Mouse (Mus musculus): ENCODE measurements around the gene Polr2c. TPM values are rescaled to one million over a fixed set of nuclear protein-coding genes. Genes with fewer than 3 reads are reported as not detected.
"Not testable (repeated sequence)": the region's sequence is repeated elsewhere in the genome, so short reads cannot be mapped to it uniquely, and the experiment has no call there.

Gene Polr2c
- total RNA-seq (2021): 10 to 100 TPM; 48.8 to 54.0 TPM
- long read RNA-seq, experiment 1, transcript Polr2c-201 (9 exons, 1,580 nt): major isoform, 90 of 121 reads
- long read RNA-seq, experiment 1, partial matches to known transcripts: 1 of 121 reads
- long read RNA-seq, experiment 1, other reads (novel, unspliced or antisense): 28 of 121 reads
- long read RNA-seq, experiment 2, transcript Polr2c-201 (9 exons, 1,580 nt): major isoform, 84 of 111 reads
- long read RNA-seq, experiment 2, partial matches to known transcripts: 0 of 111 reads
- long read RNA-seq, experiment 2, other reads (novel, unspliced or antisense): 27 of 111 reads

DNA sequence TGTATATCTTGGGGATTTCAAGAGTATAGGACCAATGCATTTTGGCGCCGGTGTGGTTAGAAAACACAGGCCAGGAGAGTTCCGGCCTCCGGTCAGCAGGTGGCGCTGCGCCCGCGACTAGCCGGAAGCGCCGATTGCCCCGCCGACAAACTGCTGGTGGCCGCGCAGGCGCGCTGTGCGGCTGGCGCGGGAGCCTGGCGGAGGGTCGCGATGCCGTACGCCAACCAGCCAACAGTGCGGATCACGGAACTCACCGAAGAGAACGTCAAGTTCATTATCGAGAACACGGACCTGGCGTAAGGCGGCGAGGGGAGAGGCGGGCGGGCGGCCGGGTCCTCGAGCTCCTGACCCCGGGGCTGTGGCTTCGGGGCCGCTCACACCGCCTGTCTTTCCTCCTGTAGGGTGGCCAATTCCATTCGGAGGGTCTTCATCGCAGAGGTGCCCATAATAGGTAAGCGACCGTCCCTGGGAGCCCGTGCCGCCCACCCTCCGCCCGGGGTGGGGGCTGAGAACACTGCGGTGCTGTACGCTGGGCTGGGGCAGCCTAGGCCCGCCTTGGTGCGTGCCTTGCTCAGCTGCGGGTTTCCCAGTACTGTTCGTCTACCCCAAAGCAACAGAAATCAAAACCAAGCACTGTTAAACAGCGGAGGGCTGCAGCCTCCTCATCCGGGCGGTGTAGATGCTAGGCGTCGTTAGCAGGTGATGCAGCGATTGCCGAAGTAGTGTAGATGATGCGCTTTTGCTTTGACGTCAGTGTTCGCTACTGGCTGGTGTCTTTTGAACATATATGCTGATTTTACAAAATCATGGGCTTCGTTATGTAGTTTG is at the start of gene Polr2c:
TSS of gene Polr2c (plus strand) at position 105 of the 828 bp plus-strand sequence.
- peak; percentile 88 to 90 for DNase-seq (ENCODE audit: low spot score in 2 of 2)

GRCm38 (mm10) chr8:94807506-94807905 is 49.7 kb upstream of the Polr2c start:
- no peak for DNase-seq (ENCODE audit: low spot score in 2 of 2)

DNA sequence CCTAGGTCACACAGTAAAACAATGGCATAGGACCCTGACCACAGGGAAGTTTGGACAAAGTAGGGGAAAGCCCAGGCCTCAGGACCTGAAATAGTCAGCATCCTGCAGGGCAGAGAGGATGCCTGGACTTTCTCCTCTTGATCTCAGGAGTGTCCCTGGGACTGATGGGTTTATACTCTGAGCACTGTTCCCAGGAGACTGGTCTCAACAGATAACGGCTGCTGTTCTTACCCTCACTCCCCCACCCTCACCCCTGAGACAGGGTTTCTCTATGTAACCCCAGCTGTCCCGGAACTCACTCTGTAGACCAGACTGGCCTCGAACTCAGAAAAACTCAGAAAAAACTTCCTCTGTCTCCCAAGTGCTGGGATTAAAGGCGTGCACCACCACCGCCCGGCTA is 48.9 kb upstream of the Polr2c start:
- DNase-seq (ENCODE audit: low spot score in 2 of 2): no peak

DNA sequence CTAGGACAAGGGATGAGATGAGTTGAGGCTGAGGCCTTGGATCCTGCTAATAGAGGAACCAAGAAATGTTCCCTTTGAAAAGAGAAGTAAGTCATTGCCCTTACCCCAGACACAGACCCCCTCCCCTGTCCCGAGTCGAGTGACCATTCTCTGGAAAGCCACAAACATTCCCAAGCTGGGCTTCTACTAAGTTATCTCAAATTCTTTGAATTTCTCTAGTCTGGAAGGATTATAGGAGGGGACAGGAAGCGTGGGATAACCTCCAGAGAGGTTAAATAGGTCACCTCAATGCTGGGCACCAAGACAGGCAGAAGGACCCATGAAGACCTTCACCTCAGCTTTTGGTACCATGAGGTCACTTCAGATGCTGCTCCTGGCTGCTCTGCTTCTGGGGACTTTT is 47.1 kb upstream of the Polr2c start, which contains the start of gene Ccl17:
TSS of gene Ccl17 (plus strand) at position 301 of the 400 bp plus-strand sequence.
- no peak for DNase-seq (ENCODE audit: low spot score in 2 of 2)

- DNase-seq (ENCODE audit: low spot score in 2 of 2): no peak
Observed at GRCm38 (mm10) chr8:94810855-94811254, 46.4 kb upstream of the Polr2c start.

DNA sequence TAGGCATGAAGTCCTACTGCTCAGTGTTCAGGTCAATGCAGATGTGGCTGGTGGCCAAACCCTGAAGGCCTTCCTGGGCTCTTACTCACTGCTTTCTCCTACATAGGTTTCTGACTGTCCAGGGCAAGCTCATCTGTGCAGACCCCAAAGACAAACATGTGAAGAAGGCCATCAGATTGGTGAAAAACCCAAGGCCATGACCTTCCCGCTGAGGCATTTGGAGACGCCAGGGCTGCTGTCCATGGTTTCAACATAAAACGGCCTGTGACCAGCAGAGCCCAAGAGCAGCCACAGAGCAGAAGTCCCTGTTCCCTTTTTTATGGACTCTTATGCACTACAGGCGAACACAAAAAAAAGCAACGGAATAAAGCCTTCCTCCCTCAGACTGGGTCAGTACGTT is 45.6 kb upstream of the Polr2c start:
- no peak for DNase-seq (ENCODE audit: low spot score in 2 of 2)

GRCm38 (mm10) chr8:94812645-94813098 is 44.6 kb upstream of the Polr2c start:
- DNase-seq (ENCODE audit: low spot score in 2 of 2): peak; percentile 59 to 78

- DNase-seq (ENCODE audit: low spot score in 2 of 2): no peak
Observed at GRCm38 (mm10) chr8:94814556-94814955, 42.7 kb upstream of the Polr2c start.

DNA sequence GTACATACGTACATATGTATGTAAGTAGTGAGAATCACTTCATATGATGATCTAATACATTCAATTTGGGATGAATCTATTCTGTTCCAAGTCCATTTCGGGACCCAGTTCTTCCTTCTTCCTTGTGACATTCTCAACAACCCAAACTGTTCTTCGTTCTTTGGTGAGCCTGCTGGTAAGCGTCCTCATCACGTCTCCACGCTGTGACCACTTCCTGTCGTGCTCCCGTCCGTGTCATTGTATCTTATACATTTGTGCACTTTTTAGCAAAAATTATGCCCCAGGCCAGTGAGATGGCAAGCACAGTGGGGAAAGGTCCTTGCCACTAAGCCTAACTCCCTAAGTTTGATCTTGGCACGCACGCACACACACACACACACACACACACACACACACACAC is 39.3 kb upstream of the Polr2c start:
- DNase-seq (ENCODE audit: low spot score in 2 of 2): no peak

- DNase-seq (ENCODE audit: low spot score in 2 of 2): no peak
Observed at GRCm38 (mm10) chr8:94819671-94820179, 37.5 kb upstream of the Polr2c start.

- no peak for DNase-seq (ENCODE audit: low spot score in 2 of 2)
Observed at GRCm38 (mm10) chr8:94820553-94820952, 36.7 kb upstream of the Polr2c start.

GRCm38 (mm10) chr8:94821381-94821780 is 35.9 kb upstream of the Polr2c start:
- no peak for DNase-seq (ENCODE audit: low spot score in 2 of 2)

DNA sequence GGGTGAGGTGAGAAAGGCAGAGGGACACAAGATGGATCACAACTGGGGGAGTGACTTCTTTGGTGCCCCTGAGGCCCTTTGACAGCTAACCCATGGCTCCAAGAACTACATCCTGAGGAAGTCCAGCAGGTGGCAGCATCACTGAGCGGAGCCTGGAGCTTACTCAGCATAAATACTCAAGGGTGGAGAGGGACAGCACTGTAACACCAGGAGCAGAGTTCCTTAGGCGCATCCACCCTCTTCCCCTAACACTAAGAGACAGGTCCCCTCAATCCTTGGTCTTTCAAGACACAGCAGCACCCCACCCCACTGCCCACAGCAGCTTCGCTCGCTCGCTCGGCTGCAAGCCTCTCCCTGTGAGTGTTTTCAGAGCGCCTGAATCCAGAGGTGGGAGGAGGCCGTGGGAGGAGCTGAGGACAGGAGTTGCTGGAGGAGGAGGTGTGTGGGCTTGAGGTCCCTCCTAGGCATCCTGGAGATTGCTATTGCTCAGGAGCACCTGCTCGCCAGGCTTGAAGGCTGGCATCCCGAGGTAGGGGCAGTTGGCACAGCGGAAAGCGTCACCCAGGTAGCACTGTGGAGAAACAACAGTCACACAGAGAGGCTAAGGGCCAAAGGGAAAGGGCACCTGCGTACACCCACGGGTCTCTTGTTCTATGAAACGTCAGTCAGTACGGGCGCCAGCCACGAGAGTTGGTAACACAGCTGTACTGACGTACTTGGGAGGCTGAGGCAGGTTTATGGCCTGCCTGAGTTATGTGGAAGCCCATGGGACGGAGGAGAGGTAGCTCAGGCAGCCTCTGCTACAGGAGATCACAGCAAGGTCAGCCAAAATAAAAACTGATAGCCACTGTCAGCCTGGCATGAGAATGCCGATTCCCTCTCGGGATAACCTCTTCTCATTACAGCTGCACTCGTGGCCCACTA is 34.4 kb upstream of the Polr2c start:
- peak in 1 of 2 experiments; percentile 48 for DNase-seq (ENCODE audit: low spot score in 2 of 2)

DNA sequence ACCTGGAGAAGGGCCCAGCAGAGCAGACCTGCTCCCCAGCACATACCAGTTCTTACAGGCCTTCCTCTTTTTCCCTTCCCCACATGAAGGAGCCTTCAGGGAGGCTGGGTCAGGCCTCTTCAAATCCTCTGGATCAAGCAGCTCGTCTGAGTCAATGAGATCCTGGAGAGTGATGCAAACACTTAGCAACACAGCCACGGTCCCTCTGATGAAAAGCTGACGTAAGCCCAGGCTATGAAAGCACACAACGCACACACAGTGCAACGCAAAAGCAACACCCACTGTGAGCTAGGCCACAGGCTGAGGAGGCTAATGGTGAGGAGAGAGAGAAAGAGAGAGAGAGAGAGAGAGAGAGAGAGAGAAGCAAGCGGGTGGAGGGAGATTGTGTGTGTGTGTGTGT is 32.1 kb upstream of the Polr2c start:
- DNase-seq (ENCODE audit: low spot score in 2 of 2): no peak

GRCm38 (mm10) chr8:94826210-94826609 is 31.0 kb upstream of the Polr2c start:
- no peak for DNase-seq (ENCODE audit: low spot score in 2 of 2)

GRCm38 (mm10) chr8:94828284-94828683 is 29.0 kb upstream of the Polr2c start:
- DNase-seq (ENCODE audit: low spot score in 2 of 2): no peak

DNA sequence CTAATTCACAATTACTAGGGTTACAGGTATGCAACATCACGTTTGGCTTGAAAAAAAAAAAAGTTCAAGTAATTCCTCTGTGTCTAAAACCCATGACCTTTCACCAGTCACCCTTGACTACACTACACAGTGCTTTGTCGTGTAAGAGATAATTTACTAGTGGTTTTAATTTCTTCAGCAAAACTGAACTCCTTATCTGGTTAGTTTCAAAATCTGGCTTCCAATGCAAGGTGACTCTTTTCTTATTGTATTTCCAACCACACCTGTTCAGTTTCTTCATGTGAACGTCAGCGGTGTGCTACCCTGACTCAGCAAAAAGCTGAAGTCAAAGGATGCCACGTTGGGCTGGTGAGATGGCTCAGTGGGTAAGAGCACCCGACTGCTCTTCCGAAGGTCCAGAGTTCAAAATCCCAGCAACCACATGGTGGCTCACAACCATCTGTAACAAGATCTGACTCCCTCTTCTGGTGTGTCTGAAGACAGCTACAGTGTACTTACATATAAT is 23.3 kb upstream of the Polr2c start:
- not testable (repeated sequence) for DNase-seq (ENCODE audit: low spot score in 2 of 2)

GRCm38 (mm10) chr8:94835751-94836150 is 21.5 kb upstream of the Polr2c start:
- not testable (repeated sequence) for DNase-seq (ENCODE audit: low spot score in 2 of 2)

GRCm38 (mm10) chr8:94836456-94837240 is 20.6 kb upstream of the Polr2c start:
- DNase-seq (ENCODE audit: low spot score in 2 of 2): no peak
